Mouse (Mus musculus) kidney, adult 11 months (tissue): ENCODE results near the gene Eif3f.
A peak's percentile ranks its signal among the peaks of the same experiment; 100 is the strongest.

ENCODE experiments used
- DNase-seq: peaks from one replicate; pipeline ENCODE4 v3.0.0; 2022

Eif3f gene

GRCm38 (mm10) chr7:108933794-108934731 is at the start of gene Eif3f:
TSS of gene Eif3f (plus strand) at chr7:108934417.
- DNase-seq, result peak; percentile 97

GRCm38 (mm10) chr7:108884906-108885305 is 49.3 kb upstream of the Eif3f start, which contains the start of gene Olfr518:
TSS of gene Olfr518 (minus strand) at chr7:108885006.
- no peak for DNase-seq

DNA sequence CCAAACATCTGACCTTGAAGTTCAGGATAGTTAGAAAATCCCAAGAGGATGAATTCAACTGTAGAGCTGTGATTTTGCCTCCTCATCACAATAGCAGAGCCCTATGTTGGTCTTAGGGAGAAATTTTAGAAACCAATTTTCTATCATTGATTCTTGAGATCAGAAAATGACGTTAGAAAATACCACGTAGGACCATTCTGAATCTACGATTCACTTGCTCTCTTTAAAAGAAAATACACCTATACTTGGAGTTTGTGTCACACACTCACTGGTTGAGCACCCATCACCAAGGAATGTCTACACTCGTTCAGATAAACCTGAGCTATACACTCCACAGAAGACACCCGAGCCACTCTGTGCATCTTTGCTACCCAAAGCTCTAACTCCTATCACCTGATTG is 39.9 kb upstream of the Eif3f start, which contains the start of gene Olfr519:
Olfr519 (minus strand) TSS at position 101 of the 400 bp plus-strand sequence.
- no peak for DNase-seq

DNA sequence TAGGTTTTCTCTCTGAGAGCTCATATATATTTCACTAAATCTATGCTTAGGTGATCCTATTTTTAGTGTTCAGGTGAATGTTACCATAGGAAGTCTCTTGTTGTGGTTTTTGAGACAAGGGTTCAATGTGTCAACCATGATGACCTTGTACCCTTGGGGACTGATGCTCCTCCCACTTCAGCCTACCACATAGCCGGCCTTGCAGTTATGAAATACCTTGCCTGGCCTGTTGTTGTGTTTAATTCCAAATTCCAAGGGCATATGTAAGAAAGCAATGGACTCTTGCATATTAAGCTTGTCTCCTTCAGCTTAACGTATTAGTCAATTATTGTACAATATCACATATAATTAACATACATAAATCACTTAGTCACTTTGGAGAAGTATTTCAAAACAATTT is 30.2 kb upstream of the Eif3f start:
- no peak for DNase-seq

- DNase-seq, result no peak
Observed at GRCm38 (mm10) chr7:108927043-108927442, 7.2 kb upstream of the Eif3f start.

GRCm38 (mm10) chr7:108928280-108929188 is 5.7 kb upstream of the Eif3f start:
- DNase-seq, result no peak

DNA sequence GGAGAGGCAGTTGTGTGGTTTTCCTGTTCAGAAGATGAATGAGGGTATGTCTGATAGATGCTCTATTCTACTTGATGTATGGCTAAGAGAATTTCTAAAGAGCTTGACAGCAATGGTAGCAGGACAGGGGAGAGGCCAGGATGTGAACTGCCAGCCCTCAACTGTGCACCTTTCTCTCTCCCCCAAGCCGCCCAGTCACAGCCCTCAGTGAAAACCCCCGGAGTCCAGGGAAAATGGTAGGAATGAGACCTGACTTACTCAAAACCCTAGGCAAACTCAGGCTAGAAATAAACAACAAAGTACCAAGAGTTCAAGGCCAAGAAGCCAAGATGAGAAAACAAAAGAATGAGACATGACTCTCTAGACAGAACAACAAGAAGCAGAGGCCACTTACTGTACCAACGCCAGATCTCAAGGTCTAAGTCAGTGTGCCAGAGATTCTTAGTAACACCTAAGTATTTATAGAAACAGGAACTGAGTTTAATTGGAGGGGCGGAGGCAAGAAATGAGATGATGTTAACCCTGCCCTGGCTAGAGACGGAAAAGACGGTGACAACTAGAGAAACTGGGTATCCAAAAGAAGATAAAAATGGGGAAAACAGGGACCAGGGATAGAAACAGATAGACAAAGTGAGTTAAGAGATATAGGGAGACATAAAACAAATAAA is 4.4 kb upstream of the Eif3f start, which contains the start of gene Nlrp10:
Nlrp10 (minus strand) TSS at position 453 of the 668 bp plus-strand sequence.
- no peak for DNase-seq

DNA sequence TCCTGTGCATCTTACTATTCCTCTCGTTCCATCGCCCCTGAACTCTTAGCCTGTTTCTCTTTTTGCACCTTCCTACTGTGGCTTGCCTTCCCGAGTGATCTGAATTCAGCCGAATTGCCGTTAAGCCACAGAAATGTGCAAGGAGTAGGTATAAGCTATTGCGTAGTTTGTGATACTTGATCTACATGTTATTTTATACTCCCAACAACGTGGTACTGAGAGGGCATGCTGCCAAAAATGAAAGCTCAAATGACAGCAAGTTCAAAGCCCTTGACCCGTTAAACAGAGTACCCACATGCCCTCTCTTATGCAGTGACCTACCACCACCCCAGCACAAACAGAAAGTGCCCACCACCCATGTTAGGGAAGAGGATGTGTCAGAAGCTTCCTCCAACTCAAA is 619 bp downstream of the Eif3f start:
- DNase-seq, result no peak

- no peak for DNase-seq
Observed at GRCm38 (mm10) chr7:108935411-108935810, 1.2 kb downstream of the Eif3f start.

DNA sequence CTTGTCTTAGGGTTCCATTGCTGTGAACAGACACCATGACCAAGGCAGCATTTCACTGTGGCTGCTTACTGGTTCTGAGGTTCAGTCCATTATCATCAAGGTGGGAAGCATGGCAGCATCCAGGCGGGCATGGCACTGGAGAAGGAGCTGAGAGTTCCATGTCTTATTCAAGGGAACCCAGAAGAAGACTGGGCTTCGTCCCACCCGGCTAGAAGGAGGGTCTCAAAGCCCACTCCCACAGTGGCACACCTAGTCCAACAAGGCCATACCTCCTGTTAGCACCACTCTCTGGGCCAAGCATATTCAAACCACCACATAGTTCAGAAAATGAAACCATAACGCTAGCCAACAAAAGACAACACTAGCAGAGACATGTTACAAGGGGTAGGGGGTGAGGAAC is 2.4 kb downstream of the Eif3f start:
- no peak for DNase-seq

GRCm38 (mm10) chr7:108941466-108941865 is 7.2 kb downstream of the Eif3f start:
- no peak for DNase-seq

DNA sequence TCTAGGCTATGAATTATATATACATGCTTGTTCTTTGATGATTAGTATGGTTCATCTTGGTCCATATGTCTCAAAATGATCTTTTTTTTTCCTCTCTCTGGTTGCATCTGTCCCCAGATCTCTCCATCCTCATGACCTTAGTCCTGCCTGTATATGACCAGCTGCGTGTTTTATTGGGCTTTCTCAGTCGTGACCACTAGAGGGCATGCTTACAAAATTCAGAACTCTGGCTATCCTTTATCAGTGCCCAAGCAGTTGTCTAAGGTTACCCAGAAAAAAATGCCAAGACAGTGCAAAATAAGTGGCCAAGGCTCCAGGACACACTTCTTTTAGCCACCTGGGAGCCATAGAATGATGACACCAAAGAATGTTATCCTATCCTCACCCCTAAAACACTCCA is 9.8 kb downstream of the Eif3f start:
- no peak for DNase-seq

DNA sequence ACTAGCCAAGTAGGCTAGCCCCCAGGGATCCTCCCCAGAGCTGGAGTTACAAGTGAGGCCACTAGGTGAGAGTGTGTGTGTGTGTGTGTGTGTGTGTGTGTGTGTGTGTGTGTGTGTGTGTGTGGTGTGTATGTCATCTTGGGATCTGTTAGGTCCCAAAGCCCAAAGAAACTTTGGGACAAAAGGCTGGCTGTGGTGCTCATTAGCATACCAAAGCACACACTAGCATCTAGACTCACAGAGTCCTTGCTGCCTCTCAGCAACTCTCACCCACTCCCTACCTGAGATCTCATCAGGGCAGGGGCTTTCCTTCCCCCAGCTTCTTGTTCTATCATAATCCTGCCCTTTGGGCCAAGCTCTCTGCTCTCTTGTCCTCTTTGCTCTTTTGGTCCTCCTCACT is 14.4 kb downstream of the Eif3f start:
- no peak for DNase-seq

- no peak for DNase-seq
Observed at GRCm38 (mm10) chr7:108949301-108949700, 15.1 kb downstream of the Eif3f start.

DNA sequence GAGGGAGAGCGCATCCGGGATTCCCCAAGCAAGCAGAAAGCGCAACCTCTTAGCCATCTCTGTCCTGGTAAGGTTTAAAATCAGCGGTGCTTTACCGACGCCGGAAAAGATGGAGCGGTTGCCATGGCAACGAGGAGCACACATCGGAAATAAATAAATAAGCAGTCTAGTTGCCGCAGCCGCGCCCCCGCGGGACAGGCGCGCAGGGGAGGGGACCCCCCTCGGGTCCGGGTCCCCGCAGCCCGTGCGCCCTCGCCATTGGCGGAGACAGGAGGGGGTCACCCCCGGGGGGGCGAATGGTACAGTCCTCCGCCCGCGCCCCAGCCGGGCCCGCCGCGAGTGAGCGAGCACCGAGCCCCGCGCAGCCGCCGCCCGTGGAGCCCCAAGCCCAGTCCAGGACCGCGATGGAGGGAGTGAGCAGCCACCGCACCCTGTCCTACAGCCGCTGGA is 16.1 kb downstream of the Eif3f start, which contains the start of gene Tub:
Tub (plus strand) TSS at position 27 of the 450 bp plus-strand sequence.
- no peak for DNase-seq

- no peak for DNase-seq
Observed at GRCm38 (mm10) chr7:108950762-108951331, 16.6 kb downstream of the Eif3f start.

- no peak for DNase-seq
Observed at GRCm38 (mm10) chr7:108952801-108953200, 18.6 kb downstream of the Eif3f start.

DNA sequence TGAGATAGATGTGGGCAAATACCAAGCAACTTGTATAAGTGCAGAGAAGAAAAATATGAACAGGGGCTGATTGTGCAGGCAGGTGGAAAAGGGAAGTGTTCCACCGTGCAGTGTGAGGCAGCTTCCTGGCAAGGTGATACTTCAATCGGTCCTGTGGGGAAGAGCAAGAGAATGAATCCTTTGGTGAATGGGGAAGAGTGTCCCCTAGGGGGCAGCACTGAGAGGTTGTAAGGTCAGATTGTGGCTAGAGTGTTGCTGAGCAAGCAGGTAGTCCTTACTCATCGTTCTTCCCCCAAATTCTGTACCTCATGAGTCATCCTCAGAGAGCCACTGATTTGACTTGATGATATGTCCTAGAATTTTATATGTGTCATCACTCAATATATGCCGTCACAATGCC is 20.0 kb downstream of the Eif3f start:
- DNase-seq, result no peak

- no peak for DNase-seq
Observed at GRCm38 (mm10) chr7:108957734-108958133, 23.5 kb downstream of the Eif3f start.

GRCm38 (mm10) chr7:108965968-108966367 is 31.8 kb downstream of the Eif3f start:
- no peak for DNase-seq

- peak; percentile 12 for DNase-seq
Observed at GRCm38 (mm10) chr7:108966742-108967362, 32.6 kb downstream of the Eif3f start.

GRCm38 (mm10) chr7:108968201-108968600 is 34.0 kb downstream of the Eif3f start:
- no peak for DNase-seq
